Mouse (Mus musculus): ENCODE data around the gene Kctd11.

Kctd11 gene

GRCm38 (mm10) chr11:69848021-69848420 lies 33.2 kb downstream of the Kctd11 start:
- DNase-seq (ENCODE audit: low spot score): no peak

- DNase-seq (ENCODE audit: low spot score): no peak
These were observed 34.2 kb downstream of the Kctd11 start for GRCm38 (mm10) chr11:69846738-69847688.

DNA sequence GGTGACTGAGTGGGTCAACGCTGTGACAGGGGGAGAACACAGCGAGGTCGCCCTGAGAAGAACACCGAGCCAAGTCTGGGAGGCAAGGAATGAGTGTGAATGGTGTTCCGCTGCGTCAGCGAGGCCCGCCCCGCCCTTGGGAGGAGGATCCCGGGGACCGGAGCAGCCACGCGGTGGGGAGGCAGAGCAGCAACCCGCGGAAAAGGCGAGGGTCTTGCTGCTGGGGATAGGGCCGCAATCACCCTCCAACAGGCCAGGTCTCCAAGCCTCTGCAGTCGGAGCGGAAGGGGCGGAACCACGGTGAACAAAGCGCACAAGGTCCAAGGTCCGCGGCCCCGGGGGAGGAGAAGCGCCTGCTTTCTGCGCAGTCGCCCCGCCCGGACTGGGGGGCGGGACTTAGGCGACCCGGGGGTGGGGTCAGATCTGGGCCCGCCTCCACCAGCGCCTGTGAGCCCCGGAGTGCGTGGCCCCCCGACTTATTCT lies 35.0 kb downstream of the Kctd11 start, which contains the start of gene Plscr3:
TSS of gene Plscr3 (plus strand) at position 179 of the 483 bp plus-strand sequence.
- DNase-seq (ENCODE audit: low spot score): peak; percentile 90

- DNase-seq (ENCODE audit: low spot score): no peak
These were observed 42.5 kb downstream of the Kctd11 start for GRCm38 (mm10) chr11:69838714-69839104.

- peak; percentile 93 for DNase-seq (ENCODE audit: low spot score)
These were observed 43.1 kb downstream of the Kctd11 start, which contains the start of gene Tmem256 for GRCm38 (mm10) chr11:69837952-69838713. Tmem256 (plus strand) TSS chr11:69838514.

- DNase-seq (ENCODE audit: low spot score): no peak
These were observed 43.6 kb downstream of the Kctd11 start, which contains the start of gene Nlgn2 for GRCm38 (mm10) chr11:69837604-69837951. Nlgn2 (minus strand) TSS chr11:69837784.

DNA sequence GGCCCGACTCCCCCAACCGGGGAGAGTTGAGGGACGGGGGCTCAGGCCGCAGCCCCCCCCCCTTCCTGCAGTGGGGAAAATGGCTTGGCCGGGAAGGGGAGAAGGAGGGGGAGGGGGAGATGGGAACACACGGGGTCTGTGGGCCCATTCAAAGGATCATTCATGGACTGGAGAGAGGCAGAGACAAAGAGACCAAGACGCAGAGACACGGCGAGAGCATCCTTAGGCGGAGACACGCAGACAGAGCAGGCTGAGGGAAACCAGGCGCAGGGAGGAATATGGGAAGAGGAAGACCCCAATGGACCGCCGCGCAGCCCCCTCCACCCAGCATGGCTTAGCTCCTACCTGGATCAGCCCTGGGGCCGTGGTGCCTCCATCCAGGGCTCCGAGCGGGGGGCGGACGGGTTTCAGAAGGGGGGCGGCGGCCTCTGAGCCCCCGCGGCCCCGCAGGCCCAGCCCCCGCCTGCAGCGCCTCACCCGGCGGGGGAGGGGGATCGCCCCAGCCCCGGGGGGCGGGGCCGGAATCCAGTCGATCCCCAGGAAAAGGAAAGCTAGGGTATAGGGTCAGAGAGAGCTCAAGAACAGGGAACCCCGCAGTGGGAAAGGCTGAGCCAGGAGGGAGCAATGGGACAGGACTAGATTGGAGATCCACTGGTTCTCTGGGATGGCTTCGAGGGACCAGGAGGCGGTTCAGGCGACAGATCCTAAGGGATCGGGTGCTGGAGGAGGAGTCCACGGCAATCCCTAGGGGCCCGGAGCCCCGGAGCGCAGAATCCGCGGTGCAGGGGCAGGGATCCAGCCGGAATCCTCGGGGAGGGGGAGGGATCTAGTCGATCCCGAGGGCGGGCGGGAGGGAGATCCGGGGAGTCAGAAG lies 44.3 kb downstream of the Kctd11 start:
- no peak for DNase-seq (ENCODE audit: low spot score)

DNA sequence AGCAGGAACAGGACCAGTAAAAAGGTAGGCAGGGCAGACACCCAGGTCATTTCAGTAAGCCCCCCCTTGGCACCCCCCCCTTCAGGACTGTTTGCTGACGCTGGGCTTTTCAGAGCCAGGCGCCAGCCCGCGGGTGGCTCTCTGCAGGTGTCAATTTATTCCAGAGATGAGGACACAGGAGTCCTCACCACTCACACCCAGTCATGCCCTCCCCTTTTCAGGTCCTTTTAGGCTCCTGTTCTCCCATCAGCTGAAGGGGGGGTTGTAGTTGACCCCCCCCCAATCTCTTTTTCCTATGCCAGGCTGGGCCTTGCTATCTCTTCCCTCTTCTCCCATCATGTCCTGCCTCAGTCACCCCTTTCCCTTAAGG lies 45.3 kb downstream of the Kctd11 start:
- no peak for DNase-seq (ENCODE audit: low spot score)

DNA sequence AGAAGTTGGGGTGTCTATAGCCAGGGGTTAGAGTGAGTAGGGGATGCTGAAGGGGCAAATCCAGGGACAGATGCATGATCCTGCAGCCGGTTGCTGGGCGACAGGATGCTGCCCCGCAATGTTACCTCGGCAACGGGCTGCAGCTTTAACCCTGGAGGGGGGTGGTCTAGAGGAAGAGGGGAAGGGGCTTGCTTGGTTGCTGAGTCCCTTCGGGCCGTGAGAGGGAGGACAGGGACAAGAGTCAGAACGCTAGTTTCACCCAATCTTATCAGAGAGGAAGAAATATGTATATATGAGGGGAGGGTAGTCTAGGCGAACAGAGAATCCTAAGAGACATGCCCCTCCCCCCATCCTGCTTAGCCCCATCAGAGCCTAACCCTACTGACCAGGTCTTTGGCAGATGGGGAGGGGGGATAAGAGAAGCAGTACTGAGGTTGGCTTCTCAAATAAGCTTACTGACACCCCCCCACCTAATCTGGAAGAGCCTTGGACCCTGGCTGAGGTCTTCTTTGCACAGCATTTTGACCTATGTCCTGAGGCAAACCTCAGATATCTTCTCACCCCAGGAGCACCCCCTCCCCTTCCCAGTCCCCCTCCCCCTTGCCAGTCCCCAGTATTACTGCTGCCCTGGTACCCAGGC lies 45.8 kb downstream of the Kctd11 start:
- no peak for DNase-seq (ENCODE audit: low spot score)

- DNase-seq (ENCODE audit: low spot score): no peak
These were observed 47.1 kb downstream of the Kctd11 start for GRCm38 (mm10) chr11:69834001-69834549.

DNA sequence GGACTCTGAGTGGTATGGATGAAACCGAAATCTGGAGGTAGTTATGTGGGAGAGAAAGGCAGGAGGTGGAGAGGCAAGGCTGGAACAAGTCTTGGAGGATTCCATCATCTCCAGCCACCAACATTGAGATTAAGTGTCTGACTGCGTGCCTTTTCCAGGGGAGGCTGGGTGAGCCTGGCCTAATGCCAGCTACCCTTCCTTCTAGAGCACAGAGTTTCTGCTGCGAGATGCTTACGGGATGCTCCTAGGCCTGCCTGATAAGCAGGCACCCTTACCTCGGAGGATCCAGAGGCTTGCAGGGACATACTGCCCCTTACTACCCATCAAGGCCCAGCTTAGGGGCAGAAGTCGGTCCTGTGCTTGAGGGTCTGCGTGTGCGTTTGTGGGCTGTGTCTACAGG lies 47.7 kb downstream of the Kctd11 start:
- DNase-seq (ENCODE audit: low spot score): no peak

DNA sequence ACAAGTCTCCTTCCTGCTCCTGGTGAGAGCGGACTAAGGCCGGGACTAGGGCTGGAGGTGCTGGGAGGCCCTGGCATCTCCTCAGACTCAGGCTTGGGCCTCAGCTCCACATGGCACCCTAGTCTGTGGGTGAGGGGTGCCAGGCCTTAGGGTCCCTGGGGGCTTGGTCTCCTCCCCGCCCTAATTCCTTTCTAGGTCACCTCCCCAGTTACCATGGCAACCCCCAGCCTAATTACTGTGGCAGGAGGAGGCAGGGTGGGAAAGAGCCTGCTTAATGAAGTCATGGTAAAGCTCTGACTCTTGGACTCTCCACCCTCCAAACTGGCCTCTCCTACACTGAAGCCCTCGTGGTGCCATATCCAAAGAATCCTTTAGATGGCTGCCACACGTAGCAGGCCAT lies 52.4 kb downstream of the Kctd11 start:
- no peak for DNase-seq (ENCODE audit: low spot score)

All from ovary, postnatal 14 days (tissue).